Mouse (Mus musculus) E14TG2a.4 (cell line): ENCODE results near the gene Nfat5.

Source experiments
- CTCF ChIP-seq: conservative IDR thresholded peaks from 2 replicates; pipeline ENCODE4 v1.5.1; 2014; ENCODE audit warnings: low read length
- POU5F1 ChIP-seq: IDR thresholded peaks from 2 replicates; pipeline ENCODE4 v1.6.1; 2014; ENCODE audit warnings: low read length, borderline replicate concordance

DNA sequence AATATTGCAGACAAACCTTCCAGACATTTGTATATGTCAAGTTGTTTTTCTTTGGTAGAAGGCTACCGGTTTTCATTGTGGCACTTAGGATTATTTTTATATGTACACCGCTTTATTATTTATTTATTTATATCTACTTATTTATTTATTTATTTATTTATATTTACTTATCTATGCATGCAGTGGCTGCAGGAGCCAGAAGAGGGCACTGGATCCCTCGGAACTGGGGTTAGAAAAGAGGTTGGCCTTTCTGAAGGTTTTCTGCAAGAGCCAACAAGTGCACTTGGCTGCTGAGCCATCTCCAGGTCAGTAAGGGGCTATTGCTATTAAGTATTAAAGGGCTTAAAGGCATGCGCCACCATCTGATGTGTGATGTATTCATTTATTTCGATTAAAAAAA, 94.6 kb downstream of the Nfat5 start:
- TF ChIP-seq CTCF: peak; percentile 45
- no peak for TF ChIP-seq POU5F1
